Mouse (Mus musculus) forebrain, embryonic 15.5 days (tissue): ENCODE data around the gene Pus3. TPM values are rescaled to one million over a fixed set of nuclear protein-coding genes. Genes with fewer than 3 reads are reported as not detected.

Experiments used
- ATAC-seq: fragments of 200-750 bp; cut with Nextera tagmentation; replicated peaks from 2 replicates; pipeline ENCODE4 v1.8.0; 2017; ENCODE audit warnings: mild to moderate bottlenecking, moderate TSS enrichment, moderate library complexity
- H3K27ac ChIP-seq: fragments of 300-500 bp; sonication (generic); replicated peaks from 2 replicates; pipeline ENCODE4 v1.5.1; 2015; ENCODE audit warnings: mild to moderate bottlenecking, inconsistent platforms
- H3K27me3 ChIP-seq: fragments of 300-500 bp; sonication (generic); 2 replicates; pipeline ENCODE4 v1.6.1; 2015; ENCODE audit warnings: inconsistent platforms
- H3K36me3 ChIP-seq: fragments of 300-500 bp; sonication (generic); 2 replicates; pipeline ENCODE4 v1.6.1; 2015; ENCODE audit warnings: mild to moderate bottlenecking, inconsistent platforms
- H3K4me1 ChIP-seq: fragments of 300-500 bp; sonication (generic); 2 replicates; pipeline ENCODE4 v1.6.1; 2015; ENCODE audit warnings: inconsistent platforms
- H3K4me2 ChIP-seq: fragments of 300-500 bp; sonication (generic); replicated peaks from 2 replicates; pipeline ENCODE4 v1.6.1; 2015; ENCODE audit warnings: mild to moderate bottlenecking, inconsistent platforms
- H3K4me3 ChIP-seq: fragments of 300-500 bp; sonication (generic); 2 replicates; pipeline ENCODE4 v1.5.1; 2015; ENCODE audit warnings: mild to moderate bottlenecking, inconsistent platforms
- H3K9ac ChIP-seq: fragments of 300-500 bp; sonication (generic); replicated peaks from 2 replicates; pipeline ENCODE4 v1.6.1; 2015; ENCODE audit warnings: mild to moderate bottlenecking, inconsistent platforms
- H3K9me3 ChIP-seq: fragments of 300-500 bp; sonication (generic); 2 replicates; pipeline ENCODE4 v1.6.1; 2016; ENCODE audit warnings: inconsistent platforms
- WGBS: fragments of 180-500 bp; shearing (Covaris S2); methylation state at CpG from one replicate; pipeline ENCODE4 v1.1.7; 2015; ENCODE audit warnings: mixed read lengths; 5-methylcytosine and 5-hydroxymethylcytosine counted together
- polyA plus RNA-seq: library from polyadenylated mRNA; unstranded; fragments of >200 nt; fragmentation: Nextera tagmentation; extraction: Ambion mirVana; gene quantifications from 2 replicates; pipeline ENCODE4 v1.2.1, GENCODE M21; 2015

The Pus3 gene
- polyA plus RNA-seq, 1 experiment from 2014 or later: 18.8 TPM

DNA sequence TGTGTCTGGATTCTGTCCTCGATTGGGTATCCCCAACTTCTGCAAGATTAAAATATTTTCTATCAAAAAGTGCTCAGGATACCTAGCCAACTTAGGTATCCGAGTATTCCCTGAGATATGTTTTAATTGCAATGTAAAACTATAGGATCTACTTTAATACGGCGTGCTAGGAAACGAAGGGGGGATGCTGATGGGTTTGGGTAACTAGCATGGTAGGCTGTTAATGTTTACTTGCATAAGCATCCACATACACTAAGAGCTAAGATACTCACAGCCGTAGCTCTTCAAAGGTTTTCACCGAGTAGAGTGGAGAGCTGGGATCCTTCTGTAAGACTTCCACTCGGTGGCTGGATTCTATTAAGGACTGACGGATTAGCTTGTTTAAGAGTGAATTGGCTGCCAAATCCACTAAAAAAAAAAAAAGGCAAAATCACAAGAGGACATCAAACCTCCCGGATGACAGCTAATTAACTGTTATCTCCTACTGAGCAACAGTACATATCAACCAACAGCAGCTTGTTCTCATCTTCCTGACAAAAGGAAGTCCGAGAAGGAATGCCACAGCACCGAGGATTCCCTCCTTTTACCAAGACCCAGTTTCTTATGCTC lies 1.8 kb upstream of the Pus3 start:
- Histone ChIP-seq H3K27ac (no peak overlapping the region), H3K4me2 (no peak overlapping the region), H3K9me3 (no peaks in the 10 kb centered on the region), H3K36me3 (peaks cover 9% of the 10 kb centered on the region), H3K4me1 (peaks cover 25% of the 10 kb centered on the region), H3K4me3 (no peak overlapping the region), H3K27me3 (no peaks in the 10 kb centered on the region), H3K9ac (no peak overlapping the region)
- 70% methylated on average over 12 of the region's 12 CpGs for WGBS
- no peak for ATAC-seq

DNA sequence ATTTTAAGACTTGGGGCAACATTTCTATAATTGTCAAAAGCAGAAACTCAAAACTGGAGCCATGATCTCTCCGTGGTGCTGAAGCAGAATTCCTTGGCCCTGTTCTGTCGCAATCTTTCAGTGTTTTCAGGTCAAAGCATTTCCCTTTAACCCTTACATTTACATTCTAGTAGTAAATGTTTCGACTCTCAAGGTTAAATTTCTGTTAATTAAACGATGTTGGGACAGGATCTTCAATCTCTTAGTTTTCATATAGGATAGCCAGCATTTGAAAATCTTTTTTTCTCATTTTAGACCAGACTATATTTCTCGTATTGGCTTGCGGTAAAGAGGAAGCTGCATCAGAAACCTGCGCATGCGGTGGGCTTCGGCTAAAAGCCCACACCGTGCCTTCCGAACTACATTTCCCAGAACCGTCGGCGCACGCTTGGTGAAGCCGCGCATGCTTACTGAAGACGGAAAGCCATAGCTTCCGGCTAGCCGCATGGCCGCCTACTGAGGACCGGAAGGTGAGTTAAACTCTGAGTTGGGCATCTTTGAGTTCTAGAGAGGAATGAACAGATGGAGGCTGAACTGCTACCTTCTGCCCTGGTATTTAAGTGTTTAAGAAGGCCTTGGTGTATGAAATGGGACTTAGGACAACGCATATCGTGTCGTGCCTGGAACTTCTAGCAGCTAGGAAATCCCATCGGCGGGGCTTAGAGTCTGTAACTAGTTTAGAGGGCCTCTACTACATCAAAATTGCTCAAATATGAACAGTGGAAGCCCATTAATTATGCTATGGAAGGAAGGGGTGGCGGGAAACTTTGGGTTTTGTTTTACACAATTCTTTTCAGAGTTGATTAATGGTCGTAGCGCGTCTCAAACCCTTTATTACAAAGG lies 855 bp downstream of the Pus3 start:
- Histone ChIP-seq H3K27me3 (no peaks in the 10 kb centered on the region), H3K9ac (peak overlapping the region; percentile 68), H3K4me3 (peak overlapping the region; percentile 85)

DNA sequence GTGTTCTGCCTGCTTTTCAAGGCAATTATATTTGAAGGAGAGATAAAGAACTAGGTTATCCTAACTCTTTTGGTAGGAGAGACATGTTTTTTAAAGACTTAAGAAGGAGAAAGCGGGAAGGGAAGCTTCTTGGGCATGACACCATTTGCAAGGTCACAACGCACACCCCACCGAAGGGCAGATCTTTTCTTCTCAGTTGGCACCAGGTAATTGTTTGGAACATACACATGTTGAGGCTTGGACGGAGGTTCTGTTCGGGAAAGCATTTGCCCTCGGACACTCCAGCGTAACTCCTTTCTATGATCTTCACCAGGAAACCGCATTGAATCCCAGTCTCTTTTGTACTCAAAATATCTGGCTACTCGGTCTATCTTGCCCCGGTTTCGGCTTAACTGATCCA lies 2.7 kb downstream of the Pus3 start:
- Histone ChIP-seq H3K36me3 (peaks cover 34% of the 10 kb centered on the region), H3K27me3 (no peaks in the 10 kb centered on the region), H3K9ac (no peak overlapping the region), H3K9me3 (no peaks in the 10 kb centered on the region), H3K4me1 (peaks cover 25% of the 10 kb centered on the region), H3K4me2 (no peak overlapping the region), H3K4me3 (no peak overlapping the region), H3K27ac (no peak overlapping the region)
- 93% methylated on average over 11 of the region's 11 CpGs for WGBS
- no peak for ATAC-seq

More for the DNA sequence above, 855 bp downstream of the Pus3 start:
- Histone ChIP-seq H3K27ac (peak overlapping the region; percentile 77), H3K4me2 (peak overlapping the region; percentile 91), H3K4me1 (peaks cover 25% of the 10 kb centered on the region), H3K9me3 (no peaks in the 10 kb centered on the region), H3K36me3 (peaks cover 16% of the 10 kb centered on the region)
- WGBS: 1% methylated on average over 31 of the region's 31 CpGs
- ATAC-seq: peak; percentile 94

DNA sequence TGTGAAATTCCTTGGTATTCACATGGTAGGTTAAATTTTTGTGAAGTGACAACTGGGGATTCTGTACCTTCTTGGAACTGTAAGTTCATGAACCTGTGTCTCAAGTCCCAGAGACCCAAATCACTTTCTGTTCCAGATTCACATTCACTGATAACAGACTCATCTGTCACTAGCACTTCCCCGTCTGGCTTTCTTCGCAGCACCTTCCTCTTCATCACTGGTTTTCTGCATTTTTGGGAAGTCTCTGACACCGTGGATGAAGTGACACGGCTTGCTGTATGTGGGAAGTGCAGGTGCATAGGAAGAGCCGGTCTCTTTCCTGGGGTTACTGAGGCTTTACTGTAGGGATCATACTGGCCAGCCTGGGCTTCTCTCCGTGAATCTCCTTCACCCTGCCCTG lies 3.2 kb downstream of the Pus3 start:
- no peak overlapping the region for H3K27ac ChIP-seq
- H3K36me3 ChIP-seq: peaks cover 39% of the 10 kb centered on the region
- ATAC-seq: no peak
- H3K9ac ChIP-seq: no peak overlapping the region
- H3K4me3 ChIP-seq: no peak overlapping the region
- H3K4me1 ChIP-seq: peaks cover 25% of the 10 kb centered on the region
- no peaks in the 10 kb centered on the region for H3K27me3 ChIP-seq
- 89% methylated on average over 6 of the region's 6 CpGs for WGBS
- H3K4me2 ChIP-seq: no peak overlapping the region
- no peaks in the 10 kb centered on the region for H3K9me3 ChIP-seq

DNA sequence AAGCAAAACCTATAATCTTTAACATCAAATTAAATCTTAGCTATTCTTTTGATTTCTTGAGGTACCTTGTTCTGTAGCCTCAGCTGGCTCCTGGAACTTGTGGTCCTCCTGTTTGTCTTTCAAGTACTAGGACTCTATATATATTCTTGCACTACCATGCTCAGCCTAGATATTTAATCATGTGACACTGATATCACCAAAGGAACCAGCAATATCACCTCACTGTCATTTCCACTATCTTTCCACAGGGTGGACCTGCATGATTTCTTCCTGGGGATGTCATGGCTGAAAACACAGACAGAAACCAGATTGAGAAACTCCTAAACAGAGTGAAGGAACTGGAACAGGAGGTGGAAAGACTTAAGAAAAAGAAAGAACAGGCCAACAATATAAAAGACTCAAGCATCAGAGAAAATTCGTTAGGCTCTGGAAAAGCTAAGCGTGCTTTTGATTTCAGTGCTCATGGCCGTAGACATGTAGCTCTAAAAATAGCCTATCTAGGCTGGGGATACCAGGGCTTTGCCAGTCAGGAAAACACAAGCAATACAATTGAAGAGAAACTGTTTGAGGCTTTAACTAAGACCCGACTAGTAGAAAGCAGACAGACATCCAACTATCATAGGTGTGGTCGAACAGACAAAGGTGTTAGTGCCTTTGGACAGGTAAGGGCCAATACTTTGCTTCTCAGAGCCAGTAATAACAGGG lies 6.3 kb downstream of the Pus3 start:
- ATAC-seq: no peak
- H3K27ac ChIP-seq: no peak overlapping the region
- no peaks in the 10 kb centered on the region for H3K27me3 ChIP-seq
- H3K9ac ChIP-seq: no peak overlapping the region
- no peak overlapping the region for H3K4me3 ChIP-seq
- 90% methylated on average over 5 of the region's 5 CpGs for WGBS
- H3K4me1 ChIP-seq: peaks cover 22% of the 10 kb centered on the region
- H3K36me3 ChIP-seq: peaks cover 48% of the 10 kb centered on the region
- no peaks in the 10 kb centered on the region for H3K9me3 ChIP-seq
- H3K4me2 ChIP-seq: no peak overlapping the region

DNA sequence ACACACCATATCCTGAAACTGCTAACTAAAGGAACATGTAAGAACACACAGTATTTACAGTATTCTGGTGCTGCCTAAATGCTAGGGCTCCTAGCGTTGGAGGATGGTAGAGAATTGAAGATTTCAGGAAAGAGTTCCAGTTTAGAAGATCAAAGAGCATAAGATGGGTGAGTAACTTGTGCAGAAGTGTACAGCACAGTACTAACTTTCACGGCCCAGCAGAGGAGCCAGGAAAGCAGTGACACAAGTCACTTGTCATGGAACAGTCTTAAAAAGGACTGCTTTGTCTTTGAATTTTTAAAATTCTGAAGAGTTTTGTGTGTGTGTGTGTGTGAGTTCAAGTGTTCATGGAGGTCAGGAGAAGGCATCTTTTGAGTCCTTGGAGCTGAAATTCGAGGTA lies 9.6 kb downstream of the Pus3 start:
- 87% methylated on average over 3 of the region's 3 CpGs for WGBS

DNA sequence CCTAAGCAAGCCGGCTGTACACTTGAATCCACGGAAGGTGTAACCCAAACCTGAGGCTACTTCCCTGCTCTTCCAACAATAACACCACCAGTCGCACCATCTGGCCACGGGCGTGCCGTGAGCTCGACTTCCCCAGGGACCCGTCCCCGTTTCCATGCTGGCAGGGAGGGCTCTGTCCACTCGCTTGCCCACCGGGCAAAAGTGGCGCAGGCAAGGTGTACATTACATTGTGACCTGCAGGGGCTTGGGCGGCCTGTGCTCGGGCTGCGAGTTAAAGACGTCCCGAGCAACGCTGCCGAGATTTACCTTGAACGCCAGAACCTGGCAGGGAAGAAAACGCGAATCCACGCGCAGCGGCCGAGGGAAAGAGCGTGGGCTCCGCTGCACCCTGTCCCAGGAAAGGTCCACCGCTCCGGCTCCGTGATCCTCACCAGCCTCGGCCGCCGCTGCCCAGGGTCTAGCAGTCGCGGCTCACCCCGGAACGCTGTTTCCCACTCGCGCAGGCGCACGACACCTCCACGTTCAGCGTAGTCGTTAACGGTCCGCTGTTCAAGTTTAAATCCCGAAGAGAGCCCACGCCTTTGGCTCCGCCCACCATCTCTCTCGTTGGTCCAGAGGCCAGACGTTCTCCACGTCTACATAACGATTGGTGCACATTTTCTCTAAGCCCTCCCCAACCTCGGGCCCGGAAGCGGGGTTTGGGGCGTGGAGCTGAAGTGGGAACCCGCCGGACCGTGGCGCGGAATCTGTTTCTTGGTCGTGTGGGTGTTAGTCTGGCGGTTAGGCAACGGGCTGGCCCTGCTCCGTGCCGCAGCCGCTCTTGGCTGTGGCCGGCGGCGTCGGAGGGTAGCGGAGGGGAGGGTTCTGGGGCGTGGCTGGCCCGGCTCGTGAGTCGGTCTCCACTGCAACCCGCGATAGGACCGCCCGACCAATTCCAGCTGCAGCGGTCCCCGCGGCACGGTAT lies 11.5 kb downstream of the Pus3 start, which contains the start of the genes Pate2 and Hyls1:
Gene Pate2 (plus strand): TSS at position 714 of the 964 bp plus-strand sequence.
Gene Hyls1 (minus strand): TSS at position 828 of the 964 bp plus-strand sequence.
- H3K9ac ChIP-seq: peak within 1 kb of the TSS; percentile 86
- peaks cover 26% of the 10 kb centered on the region for H3K4me1 ChIP-seq
- WGBS: under 1% methylated on average over 86 of the region's 86 CpGs
- peak within 1 kb of the TSS; percentile 95 for H3K27ac ChIP-seq
- H3K27me3 ChIP-seq: peaks cover 7% of the 10 kb centered on the region; the same call in 1 of the 2 replicates
- peak within 1 kb of the TSS; percentile 94 for H3K4me3 ChIP-seq
- peaks cover 27% of the 10 kb centered on the region for H3K36me3 ChIP-seq
- peak; percentile 99 for ATAC-seq
- H3K4me2 ChIP-seq: peak within 1 kb of the TSS; percentile 68
- H3K9me3 ChIP-seq: no peaks in the 10 kb centered on the region

More for the DNA sequence above, 9.6 kb downstream of the Pus3 start:
- H3K36me3 ChIP-seq: peaks cover 32% of the 10 kb centered on the region
- no peaks in the 10 kb centered on the region for H3K9me3 ChIP-seq
- no peaks in the 10 kb centered on the region for H3K27me3 ChIP-seq
- no peak overlapping the region for H3K4me2 ChIP-seq
- no peak overlapping the region for H3K4me3 ChIP-seq
- no peak overlapping the region for H3K27ac ChIP-seq
- H3K9ac ChIP-seq: no peak overlapping the region
- peaks cover 21% of the 10 kb centered on the region for H3K4me1 ChIP-seq
- no peak for ATAC-seq

DNA sequence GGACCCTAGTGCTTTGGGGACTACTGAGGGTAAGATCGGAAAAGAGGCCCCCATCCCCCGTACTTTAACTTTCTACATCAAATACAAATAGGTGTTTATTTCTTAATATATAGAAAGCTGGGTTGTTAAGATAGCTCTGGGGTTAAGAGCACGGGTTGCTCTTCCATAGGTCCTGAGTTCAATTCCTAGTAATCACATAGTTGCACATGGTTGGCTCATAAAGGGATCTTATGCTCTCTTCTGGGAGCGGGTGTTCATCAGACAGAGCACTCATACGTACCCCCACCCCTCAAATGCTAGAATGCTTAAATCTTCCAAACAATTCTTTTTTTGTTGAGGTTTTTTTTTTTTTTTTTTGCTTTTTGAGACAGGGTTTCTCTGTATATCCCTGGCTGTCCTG lies 12.3 kb downstream of the Pus3 start:
- H3K4me3 ChIP-seq: peak overlapping the region; percentile 94
- no peaks in the 10 kb centered on the region for H3K9me3 ChIP-seq
- H3K27me3 ChIP-seq: peaks cover 10% of the 10 kb centered on the region; the same call in 1 of the 2 replicates
- H3K36me3 ChIP-seq: peaks cover 19% of the 10 kb centered on the region
- peaks cover 26% of the 10 kb centered on the region for H3K4me1 ChIP-seq
- H3K9ac ChIP-seq: peak overlapping the region; percentile 86
- WGBS: 11% methylated on average over 5 of the region's 5 CpGs
- peak overlapping the region; percentile 68 for H3K4me2 ChIP-seq
- H3K27ac ChIP-seq: peak overlapping the region; percentile 95; the same call in 1 of the 2 replicates
- peak; percentile 11; the same call in 1 of the 2 replicates for ATAC-seq

DNA sequence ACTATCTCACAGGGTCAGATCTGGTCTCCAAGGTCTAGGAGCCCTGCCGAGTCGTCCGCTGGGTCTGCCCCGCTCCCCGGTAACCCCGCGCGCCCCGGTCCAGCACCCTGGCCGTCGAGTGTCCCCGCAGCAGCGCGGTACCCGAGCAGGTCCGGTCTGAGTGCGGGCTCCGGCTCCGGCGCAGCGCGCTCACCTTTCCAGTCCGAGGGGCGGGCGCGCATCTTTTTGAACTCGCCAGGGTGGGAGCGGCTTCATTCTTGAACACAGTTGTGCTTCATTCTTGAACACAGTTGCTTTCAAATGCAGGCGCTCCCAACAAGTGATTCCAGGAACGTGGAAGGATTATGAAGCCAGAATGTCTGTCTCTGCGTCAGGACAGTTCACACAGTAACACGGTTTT lies 16.0 kb downstream of the Pus3 start:
- Histone ChIP-seq H3K4me3 (peak overlapping the region; percentile 34), H3K27ac (no peak overlapping the region), H3K27me3 (peaks cover 10% of the 10 kb centered on the region; the same call in 1 of the 2 replicates), H3K9me3 (no peaks in the 10 kb centered on the region), H3K4me2 (peak overlapping the region; percentile 51), H3K9ac (peak overlapping the region; percentile 16; the same call in 1 of the 2 replicates), H3K4me1 (peaks cover 14% of the 10 kb centered on the region), H3K36me3 (no peaks in the 10 kb centered on the region)
- no peak for ATAC-seq
- WGBS: 4% methylated on average over 32 of the region's 32 CpGs

DNA sequence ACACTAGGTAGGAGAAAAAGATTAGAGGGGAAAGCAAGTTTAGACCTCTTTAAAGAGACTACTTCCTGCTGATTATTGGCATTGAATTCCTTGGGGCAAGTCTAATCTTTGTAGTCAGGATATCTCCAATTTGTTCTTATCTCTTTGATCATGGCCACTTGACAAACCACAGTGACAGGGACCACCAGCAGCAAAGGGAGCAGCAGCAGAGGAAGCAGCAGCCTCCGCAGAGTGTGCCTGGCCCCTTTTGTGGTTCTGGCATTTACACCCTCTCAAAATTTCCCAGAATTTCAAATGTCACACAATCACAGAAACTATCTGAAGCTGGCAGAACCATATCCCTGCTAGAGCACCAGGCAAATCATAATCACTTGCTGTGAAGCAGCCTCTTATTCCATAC lies 29.3 kb downstream of the Pus3 start:
- ATAC-seq: no peak
- Histone ChIP-seq H3K4me1 (no peaks in the 10 kb centered on the region), H3K27ac (no peak overlapping the region), H3K9me3 (no peaks in the 10 kb centered on the region), H3K4me2 (no peak overlapping the region), H3K36me3 (no peaks in the 10 kb centered on the region), H3K4me3 (no peak overlapping the region), H3K9ac (no peak overlapping the region), H3K27me3 (no peaks in the 10 kb centered on the region)
- WGBS: 62% methylated on average over 1 of the region's 1 CpGs

DNA sequence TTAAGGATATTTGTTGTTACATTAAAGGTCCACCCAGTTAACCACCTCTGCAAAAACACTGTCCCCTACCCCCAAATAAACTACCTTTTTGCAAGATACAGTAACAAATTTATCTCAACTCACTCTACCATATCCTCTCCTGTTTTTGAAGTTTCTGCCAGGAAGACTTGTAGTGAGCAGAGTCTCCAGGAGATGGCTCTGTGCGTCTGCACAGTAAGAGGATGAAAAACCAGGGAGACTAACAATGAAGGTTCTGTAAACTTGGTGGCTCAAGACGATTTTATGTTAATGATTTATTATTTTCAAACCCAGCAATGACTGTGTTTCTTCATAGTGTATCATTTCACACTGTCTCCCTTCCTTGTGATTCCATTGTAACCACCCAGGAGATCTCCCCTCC lies 34.5 kb downstream of the Pus3 start:
- Histone ChIP-seq H3K4me3 (no peak overlapping the region), H3K9ac (no peak overlapping the region), H3K36me3 (no peaks in the 10 kb centered on the region), H3K9me3 (no peaks in the 10 kb centered on the region), H3K27me3 (no peaks in the 10 kb centered on the region), H3K27ac (no peak overlapping the region), H3K4me2 (no peak overlapping the region), H3K4me1 (no peaks in the 10 kb centered on the region)
- ATAC-seq: no peak
- 17% methylated on average over 2 of the region's 2 CpGs for WGBS
